Mouse (Mus musculus) adrenal gland, adult 8-10 months (tissue): Measurements from ENCODE around the gene Gm17304. TPM values are rescaled to one million over a fixed set of nuclear protein-coding genes. Genes with fewer than 3 reads are reported as not detected.

Experiments
- DNase-seq: peaks from one replicate; pipeline ENCODE4 v3.0.0; 2022
- total RNA-seq, 4 experiments: library from RNA; stranded (reverse); gene quantifications; 2 replicates each; pipeline ENCODE4 v1.2.4; 2022

Gm17304 gene
- total RNA-seq, 4 experiments from 2014 or later = not detected

- no peak for DNase-seq
Observed at GRCm38 (mm10) chr5:106623337-106623736, 14.4 kb downstream of the Gm17304 start.

GRCm38 (mm10) chr5:106628369-106629149 lies 19.7 kb downstream of the Gm17304 start:
- DNase-seq = no peak

GRCm38 (mm10) chr5:106636423-106636946 lies 27.6 kb downstream of the Gm17304 start:
- no peak for DNase-seq

GRCm38 (mm10) chr5:106639627-106640026 lies 30.7 kb downstream of the Gm17304 start:
- no peak for DNase-seq

- no peak for DNase-seq
Observed at GRCm38 (mm10) chr5:106640235-106640809, 31.4 kb downstream of the Gm17304 start.

GRCm38 (mm10) chr5:106641876-106642275 lies 33.0 kb downstream of the Gm17304 start:
- no peak for DNase-seq

- no peak for DNase-seq
Observed at GRCm38 (mm10) chr5:106643434-106643833, 34.5 kb downstream of the Gm17304 start.

GRCm38 (mm10) chr5:106649441-106649840 lies 40.5 kb downstream of the Gm17304 start:
- no peak for DNase-seq

GRCm38 (mm10) chr5:106649995-106650394 lies 41.1 kb downstream of the Gm17304 start:
- no peak for DNase-seq

- no peak for DNase-seq
Observed at GRCm38 (mm10) chr5:106652220-106652753, 43.4 kb downstream of the Gm17304 start.

GRCm38 (mm10) chr5:106652790-106653328 lies 44.0 kb downstream of the Gm17304 start:
- no peak for DNase-seq

Other genes starting within 250 kb of the Gm17304 start
- not detected for gene Barhl2, start 150.9 kb upstream of the Gm17304 start, total RNA-seq
- 10 to 100 TPM; 53.2 to 94.2 (median 70.1) TPM for gene Zfp644, start 88.2 kb downstream of the Gm17304 start, total RNA-seq